Mouse (Mus musculus) B cell, adult 67 days (primary cell): ENCODE results near the gene Hemgn. TPM values are rescaled to one million over a fixed set of nuclear protein-coding genes. Genes with fewer than 3 reads are reported as not detected.

Experiments used
- total RNA-seq, 2 experiments: library from RNA; stranded (reverse); gene quantifications; 4 replicates each; pipeline ENCODE4 v1.2.4; 2023

Hemgn gene
- total RNA-seq: 1 to 10 TPM in 1 of 2 experiments, under 1 TPM in 1; 0.77 to 2.0 TPM

GRCm38 (mm10) chr4:46413406-46413805 lies at the start of gene Hemgn:
Gene Hemgn (minus strand): TSS chr4:46413506.

GRCm38 (mm10) chr4:46450519-46451131 lies 37.3 kb upstream of the Hemgn start, which contains the start of gene Anp32b:
Gene Anp32b (plus strand): TSS chr4:46450902.

GRCm38 (mm10) chr4:46389013-46389611 lies 24.2 kb downstream of the Hemgn start, which contains the start of gene Trmo:
Gene Trmo (minus strand): TSS chr4:46389437.

Other genes with a start within 250 kb of the Hemgn start
- gene Xpa, start 217.2 kb downstream of the Hemgn start, total RNA-seq: 10 to 100 TPM; 26.6 to 32.0 TPM
- gene Foxe1, start 69.9 kb downstream of the Hemgn start, total RNA-seq: not detected
- gene Trmo, start 24.1 kb downstream of the Hemgn start, total RNA-seq: 10 to 100 TPM; 21.2 to 21.3 TPM
- 100 to 1,000 TPM; 153 to 170 TPM for gene Anp32b, start 37.4 kb upstream of the Hemgn start, total RNA-seq
- 10 to 100 TPM; 34.3 to 39.5 TPM for gene Nans, start 75.7 kb upstream of the Hemgn start, total RNA-seq
- gene Trim14, start 122.6 kb upstream of the Hemgn start, total RNA-seq: 10 to 100 TPM; 57.1 to 79.8 TPM
- gene Coro2a, start 188.7 kb upstream of the Hemgn start, total RNA-seq: 10 to 100 TPM; 41.5 to 53.4 TPM
- gene Tbc1d2, start 236.7 kb upstream of the Hemgn start, total RNA-seq: under 1 TPM; 0.62 to 0.73 TPM